Mouse (Mus musculus) embryonic fibroblast, embryonic 13.5 days (primary cell): Measurements from ENCODE around the gene Car14.

Experiments used
- CTCF ChIP-seq: IDR thresholded peaks from 2 replicates; pipeline ENCODE4 v1.5.1; 2011; ENCODE audit warnings: mild to moderate bottlenecking, control low read depth, low read length, moderate library complexity, borderline replicate concordance; ENCODE audit not compliant: insufficient read depth
- POLR2A ChIP-seq: IDR thresholded peaks from 2 replicates; pipeline ENCODE4 v1.6.1; 2011; ENCODE audit warnings: low read depth, mild to moderate bottlenecking, control low read depth, low read length, moderate library complexity

DNA sequence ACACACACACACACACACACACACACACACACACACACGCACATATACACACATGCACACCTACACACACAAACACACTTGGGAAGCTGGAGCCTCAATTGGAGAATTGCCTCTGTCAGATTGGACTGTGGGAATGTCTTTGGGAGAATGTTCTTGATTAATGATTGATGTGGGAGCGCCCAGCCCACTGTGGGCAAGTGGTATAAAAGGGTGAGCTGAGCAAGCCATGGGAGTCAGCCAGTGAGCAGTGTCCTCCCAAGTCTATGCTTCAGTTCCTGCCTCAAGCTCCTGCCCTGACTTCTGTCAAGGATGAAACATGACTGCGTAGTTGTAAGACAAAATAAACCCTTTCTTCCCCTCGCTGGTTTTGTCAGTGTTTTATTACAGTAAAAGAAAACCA is 16.9 kb downstream of the Car14 start:
- no peak for TF ChIP-seq POLR2A
- no peak for TF ChIP-seq CTCF
